Mouse (Mus musculus) cortical plate, adult 2 months (tissue): ENCODE results near the gene Olfr1510.

ENCODE experiments used
- CTCF ChIP-seq: fragments of 200-500 bp; IDR thresholded peaks from 2 replicates; pipeline ENCODE4 v1.5.1; 2011; ENCODE audit warnings: mild to moderate bottlenecking, control low read depth, low read length; ENCODE audit not compliant: insufficient read depth; ENCODE audit errors: extremely low read depth
- POLR2A ChIP-seq: fragments of 200-500 bp; IDR thresholded peaks from 2 replicates; pipeline ENCODE4 v1.6.1; 2011; ENCODE audit warnings: mild to moderate bottlenecking, low read length, control low read depth; ENCODE audit not compliant: insufficient read depth; ENCODE audit errors: extremely low read depth

DNA sequence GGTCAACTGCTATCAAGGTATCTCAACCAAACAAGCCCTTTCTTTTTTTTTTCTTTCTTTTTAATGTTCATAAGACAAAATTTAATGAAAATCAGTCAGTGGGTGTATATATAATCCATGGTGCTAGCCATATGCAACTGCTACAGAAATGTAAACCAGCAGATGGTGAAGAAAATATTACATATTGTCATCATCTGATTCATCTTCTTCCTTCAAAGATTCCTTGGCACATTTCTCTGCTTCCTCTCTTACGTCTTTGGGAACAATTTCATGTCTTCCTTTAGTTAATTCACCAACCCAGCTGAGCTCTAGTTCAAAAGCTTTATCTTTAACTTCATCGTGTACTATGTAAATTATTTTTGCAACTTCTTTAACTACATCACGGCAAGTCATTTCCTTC, 45.4 kb downstream of the Olfr1510 start:
- TF ChIP-seq CTCF (no peak), POLR2A (no peak)
